Mouse (Mus musculus) c-Kit-positive CD71-positive TER-119-negative erythroid progenitor cells, embryonic 14.5 days (primary cell): ENCODE measurements at regions not wholly inside any gene's neighbourhood (a gene's known extent, or its start where the extent isn't known, plus 50 kb on each side); places are given as distances from the start of the nearest gene placed in this dataset.
A peak's percentile ranks its signal among the peaks of the same experiment; 100 is the strongest.
"Not testable (repeated sequence)": the region's sequence is repeated elsewhere in the genome, so short reads cannot be mapped to it uniquely, and the experiment has no call there.

Experiments used
- DNase-seq: peaks from one replicate; pipeline ENCODE4 v3.0.0-alpha.2; 2013; ENCODE audit warnings: low read depth

DNA sequence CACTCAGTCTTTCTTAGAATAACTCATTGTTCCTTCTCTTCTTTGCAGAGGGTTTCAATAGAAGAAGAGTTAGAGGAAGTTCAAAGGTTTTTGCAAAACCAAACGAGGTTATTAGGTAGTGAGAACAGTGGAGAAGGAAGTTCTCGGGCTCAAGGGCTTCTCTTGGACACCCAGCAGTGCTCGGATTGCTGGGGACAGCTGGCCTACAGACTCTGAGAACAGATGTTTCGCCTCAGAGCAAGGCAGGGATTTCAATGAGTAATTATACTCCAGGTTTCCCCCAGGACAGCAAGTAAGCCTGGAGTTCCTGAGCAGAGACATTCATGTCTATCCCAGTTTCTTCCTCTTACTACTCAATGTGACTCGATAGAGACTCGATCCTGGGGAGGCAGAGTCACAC lies 94.4 kb downstream of the Cd24a start:
- DNase-seq = no peak

DNA sequence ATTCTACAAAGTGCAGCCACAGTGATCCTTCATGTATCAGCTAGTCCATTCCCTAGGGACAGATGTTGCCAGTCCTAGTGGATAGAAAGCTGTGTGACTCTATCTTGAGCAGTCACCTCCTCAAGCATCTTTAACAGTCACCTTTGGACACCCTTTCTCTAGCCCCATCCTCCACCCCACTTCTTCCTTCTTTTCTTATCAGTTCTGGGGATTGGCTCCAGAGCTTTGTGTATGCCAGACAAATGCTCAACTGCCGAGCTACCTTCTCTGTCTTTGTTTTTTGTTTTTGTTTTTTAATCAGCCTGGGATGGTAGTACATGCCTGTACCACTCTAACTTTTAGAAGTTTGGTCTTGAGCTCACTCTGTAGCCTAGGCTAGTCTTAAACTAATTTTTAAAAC lies 96.7 kb downstream of the Cd24a start:
- no peak for DNase-seq

DNA sequence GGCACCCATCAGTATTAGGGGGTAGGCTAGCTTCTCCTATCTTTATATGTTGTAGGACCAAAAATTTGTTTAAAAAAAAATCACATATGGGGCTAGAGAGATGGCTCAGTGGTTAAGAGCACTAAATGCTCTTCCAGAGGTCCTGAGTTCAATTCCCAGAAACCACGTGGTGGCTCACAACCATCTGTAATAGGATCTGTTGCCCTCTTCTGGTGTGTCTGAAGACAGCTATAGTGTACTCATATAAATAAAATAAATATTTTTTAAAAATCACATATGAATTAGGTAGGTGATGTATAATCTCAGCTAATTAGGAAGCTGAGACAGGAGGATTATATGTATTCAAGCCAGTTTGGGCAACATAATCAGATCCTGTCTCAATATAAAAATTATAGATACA lies 97.4 kb downstream of the Cd24a start:
- DNase-seq = not testable (repeated sequence)

DNA sequence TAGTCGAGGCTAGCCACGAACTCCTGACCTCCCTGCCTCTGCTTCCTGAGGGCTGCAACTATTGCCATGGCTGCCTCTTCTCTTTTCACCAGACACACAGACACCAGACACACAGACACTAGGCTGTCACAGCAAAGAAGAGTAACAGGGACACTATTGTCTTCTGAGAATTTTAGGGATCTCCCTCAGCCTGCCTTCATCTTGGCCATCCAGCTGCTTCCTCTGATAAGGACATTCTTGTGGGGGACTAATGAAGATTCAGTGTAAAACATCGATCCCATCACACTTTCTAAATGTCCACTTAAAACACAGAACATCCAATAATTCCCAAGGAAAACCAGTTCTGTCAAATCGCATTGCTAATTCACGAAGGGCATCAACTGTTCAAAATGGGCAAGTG lies 98.2 kb downstream of the Cd24a start:
- DNase-seq = no peak

DNA sequence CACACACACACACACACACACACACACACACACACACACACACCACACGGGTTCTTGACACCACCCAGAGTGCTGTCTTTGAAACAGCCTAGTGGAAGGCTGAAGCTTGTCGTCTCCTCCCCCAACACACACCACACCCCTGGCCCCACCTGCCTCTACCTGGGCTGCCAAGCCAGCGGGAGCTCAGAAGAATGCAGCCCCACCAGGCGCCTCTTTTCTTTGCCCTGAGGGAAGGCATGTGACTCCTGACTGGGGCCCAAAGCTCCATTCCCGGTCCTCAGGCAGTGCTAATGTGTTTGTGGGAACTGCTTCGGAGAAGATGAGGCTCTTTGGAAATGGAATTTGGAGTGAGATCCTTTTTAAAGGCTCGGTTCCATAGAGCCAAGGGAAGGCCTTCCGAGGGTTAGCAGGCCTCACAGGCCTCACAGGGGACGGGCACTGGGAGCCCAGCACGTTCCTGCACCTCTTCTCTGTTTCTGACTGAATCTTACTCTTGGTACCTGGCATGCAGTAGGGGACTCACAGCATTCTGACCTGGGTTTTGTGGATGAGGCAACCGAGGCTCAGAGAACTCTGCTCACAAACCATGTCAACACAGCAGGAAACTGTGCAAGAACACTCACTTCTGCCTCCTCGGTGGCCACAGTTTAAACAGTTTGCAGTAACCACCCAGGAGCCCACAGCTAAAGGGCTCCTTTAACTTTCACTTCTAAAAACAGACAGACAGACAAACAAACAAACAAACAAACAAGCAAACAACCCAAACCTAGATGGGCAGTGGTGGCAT lies 106.4 kb downstream of the Cd24a start:
- no peak for DNase-seq

DNA sequence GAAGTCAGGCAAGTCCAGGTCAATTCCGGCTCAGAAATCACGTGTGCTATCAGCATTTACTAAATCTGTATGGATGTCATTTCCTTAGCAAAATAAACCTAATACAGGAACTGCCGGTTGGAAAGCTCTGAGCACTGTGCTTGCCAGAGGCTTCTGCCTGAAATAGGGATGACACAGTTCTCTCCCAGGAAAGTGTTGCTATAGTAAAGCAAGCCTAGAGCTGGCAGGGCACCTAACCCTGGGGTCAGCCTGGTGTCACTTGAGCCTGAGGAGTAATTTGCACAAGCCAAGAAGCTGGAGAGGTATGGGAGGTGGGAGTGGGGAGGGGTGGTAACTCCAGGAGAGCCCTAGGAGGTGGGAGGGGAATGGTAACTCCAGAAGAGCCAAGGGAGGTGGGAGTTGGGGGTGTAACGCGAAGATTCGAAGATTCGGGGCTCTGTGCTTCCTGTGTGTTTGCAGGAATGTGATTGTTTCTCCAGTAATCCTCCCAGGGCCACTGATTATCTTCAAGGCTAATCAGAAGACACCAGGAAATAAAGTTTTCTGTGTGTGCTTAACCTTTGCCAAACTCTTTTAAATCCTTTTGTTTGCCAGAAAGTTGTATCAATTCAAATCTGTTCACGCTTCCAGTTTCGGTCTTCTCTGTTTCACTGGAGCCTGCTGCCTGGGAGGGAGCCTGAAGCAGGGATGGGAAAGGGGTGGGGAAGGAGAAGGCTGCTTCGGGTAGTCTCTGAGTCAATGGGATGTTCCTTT lies 111.3 kb downstream of the Cd24a start:
- DNase-seq = no peak

DNA sequence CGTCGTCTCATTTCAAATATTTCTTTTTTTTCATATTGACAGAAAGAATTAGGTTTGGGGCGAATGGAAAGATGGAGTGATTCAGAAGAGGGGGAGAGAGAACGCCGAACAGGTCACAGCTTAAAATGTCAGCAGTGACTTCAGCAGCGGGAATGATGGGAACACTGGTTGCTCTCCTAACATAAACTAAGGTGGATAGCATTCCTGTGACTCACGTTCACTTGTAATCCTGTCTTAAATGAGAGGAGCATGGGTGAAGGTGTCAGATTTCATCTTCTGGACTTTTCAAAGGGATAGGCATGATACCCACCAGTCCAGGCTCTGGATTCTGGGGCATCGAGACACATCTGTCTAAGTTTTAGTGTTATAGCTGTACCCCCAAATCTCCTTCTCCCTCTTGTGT lies 111.8 kb downstream of the Cd24a start:
- DNase-seq = no peak

DNA sequence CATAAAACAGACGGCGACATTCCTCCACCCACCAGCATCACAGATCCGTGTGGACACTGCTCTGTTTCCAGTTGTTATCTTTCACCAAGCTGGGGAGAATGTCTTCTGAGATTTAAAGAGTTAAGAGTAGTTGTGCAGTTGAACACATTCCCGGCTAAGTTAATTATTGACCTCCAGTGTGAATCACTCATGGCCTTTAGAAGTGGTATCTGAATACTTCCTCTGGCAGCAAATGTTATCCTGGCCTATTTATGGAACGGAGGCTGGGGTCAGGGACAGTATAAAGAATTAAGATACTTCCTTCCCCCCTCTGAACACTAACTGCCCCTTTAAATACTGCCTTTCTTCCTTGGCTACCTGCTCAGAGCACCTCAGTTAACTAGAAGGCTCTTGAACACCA lies 115.9 kb downstream of the Cd24a start:
- no peak for DNase-seq

DNA sequence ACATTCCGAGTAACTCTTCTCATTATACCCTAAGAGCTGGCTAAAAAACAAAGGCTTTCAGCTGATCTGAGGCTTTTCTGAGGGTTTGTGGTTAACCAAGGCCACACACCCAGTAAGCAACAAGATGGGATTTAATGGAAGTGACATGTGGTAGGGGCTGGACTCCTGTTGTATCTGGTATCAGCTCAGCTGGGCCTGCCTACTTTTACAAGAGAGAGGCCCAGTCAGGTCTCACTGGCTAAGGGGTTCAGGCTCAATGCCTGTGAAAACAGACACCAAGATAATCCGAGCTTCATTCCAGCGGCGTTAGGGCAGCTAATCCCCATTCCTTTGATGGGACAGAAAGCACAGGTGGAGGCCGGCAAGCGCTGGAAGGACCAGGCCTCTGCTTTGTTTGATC lies 116.4 kb downstream of the Cd24a start:
- no peak for DNase-seq

DNA sequence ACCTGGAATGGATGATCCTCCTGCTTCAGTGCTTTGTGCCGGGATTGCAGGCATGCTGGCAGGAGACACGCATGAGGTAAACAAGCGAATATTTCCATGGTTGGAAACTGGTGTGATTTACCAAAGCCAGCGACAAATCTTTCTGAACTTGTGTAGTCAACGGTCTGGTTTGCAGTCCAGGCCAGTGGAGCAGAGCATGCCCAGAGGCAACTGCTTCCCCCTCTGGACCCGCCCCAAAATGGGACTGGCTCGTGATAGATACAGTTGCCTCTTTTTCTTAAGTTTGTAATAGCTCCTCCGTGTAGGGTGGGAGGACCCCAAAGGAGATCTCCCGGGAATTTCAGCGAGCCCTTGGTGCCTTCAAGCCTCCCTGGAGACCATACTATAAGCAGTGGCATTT lies 117.4 kb downstream of the Cd24a start:
- no peak for DNase-seq

DNA sequence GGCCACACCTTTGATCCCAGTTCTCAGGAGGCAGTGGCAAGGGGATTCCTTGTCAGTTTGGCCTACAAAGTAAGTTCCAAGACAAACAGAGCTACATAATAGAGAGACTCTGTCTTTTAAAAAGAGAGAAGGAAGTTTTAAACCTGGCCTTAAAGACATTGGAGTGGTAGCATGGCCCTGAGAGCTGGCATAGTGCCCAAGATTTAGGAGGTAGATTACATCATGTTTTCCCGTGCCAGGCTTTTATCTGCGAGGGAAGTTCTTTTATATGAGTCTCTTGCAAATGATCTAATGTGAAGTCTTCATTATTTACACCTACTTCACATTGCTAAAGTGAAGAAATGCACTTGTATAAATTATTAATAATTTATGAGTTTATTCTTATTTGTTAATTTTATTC lies 119.8 kb downstream of the Cd24a start:
- no peak for DNase-seq

DNA sequence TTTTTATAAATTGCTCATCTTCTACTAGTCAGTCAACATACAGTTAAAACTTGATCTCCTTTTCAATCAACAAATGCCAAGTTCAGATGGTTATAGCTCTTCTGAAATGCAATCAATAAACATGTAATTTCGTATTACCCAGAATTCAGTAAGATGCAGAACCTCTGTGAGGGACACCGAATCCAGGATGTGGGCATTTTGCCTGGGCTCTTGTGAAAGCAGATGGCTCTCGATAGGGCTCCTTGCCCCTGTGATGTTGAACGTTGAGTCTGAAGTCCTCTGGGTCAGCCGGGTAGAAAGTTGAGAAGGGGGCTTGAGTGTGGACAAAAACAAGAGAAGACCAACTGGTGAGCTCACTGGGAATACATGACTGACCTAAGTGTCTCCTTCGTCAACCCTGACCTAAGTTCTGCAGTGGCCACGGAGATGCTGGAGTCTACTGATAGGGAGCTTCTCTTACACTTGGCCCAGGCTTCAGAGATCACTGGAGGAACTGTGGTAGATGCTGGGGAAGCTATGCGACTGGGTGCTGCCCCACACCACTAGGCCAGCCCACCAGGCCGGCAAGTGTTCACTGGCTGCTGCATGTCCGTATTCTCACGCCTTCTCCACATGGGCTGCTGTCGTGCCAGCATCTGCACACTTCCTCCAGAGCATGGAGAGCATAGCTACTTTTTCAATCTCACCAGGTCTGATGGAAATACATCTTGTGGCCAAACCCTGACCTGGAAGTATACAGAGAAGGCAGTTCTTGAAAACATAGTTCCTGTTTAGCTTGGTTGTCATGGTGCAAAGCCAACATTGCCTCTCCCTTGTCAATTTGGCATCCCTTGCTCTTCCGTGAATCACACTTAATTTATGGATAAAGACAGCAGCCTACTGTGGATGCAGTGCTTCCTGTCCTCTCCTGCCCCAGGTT lies 122.5 kb downstream of the Cd24a start:
- no peak for DNase-seq

DNA sequence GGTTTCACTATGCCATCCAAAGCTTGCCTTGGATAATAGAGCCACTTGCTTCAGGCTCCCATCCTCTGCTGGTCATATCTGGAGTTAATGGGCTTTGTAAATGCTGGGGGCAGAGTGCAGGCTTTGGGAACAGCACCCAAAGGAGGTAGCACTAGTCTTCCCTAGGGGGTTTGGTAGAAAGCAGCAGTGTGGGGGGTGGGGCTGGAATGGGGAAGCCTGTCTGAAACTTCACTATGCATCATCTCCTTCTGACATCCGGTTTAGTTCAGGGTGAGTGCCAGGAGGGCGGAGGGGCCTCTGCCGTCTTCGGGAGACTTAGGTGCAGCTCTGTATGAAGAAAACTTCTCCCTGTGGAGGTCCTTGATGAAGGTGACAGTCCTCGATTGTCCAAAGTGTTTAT lies 124.8 kb downstream of the Cd24a start:
- no peak for DNase-seq

DNA sequence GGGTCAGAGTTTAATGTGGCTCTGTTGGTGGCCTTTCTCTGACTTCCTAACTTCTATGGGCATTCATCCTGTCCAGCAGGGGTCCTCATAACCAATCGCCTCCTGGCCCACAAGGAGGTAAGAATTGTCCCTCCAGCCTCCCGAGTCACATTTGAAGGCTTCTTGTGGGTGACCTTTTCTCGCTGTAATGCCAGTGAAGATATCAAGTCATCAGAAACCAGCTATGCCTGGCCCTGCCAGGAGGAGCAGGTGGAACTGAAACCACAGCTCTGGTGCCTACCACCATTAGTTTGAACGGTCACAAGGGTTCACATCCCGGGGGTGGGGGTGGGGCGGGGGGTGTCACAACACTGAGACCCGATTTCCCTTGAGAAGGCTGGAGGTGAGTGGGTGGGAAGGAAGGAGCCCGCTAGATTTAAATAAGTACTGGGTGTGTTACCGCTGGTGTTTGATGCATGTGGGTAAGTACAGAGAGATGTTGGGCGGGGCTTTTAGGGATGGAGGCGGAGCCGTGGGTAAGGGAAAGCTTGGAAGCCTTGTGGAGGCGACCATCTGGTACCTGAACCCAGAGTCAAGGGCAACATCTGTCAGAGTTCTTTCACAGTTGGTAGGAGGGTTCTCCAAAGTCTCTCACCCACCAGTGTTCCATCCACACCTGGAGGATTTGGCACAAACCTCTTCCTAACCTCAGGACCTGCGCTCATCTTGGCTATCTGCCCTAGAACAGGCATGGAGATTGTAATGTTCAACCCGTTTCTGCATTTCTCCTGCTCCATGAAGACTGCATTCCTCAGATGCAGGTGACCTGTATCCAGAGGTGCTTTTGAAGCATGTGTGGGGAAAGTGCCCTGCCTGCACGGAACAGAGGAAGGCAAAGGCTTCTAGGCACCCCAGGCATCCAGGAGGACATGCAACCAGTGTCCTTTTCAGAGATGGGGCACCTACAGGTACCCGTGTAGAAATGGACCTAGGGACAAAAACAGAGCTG lies 128.2 kb downstream of the Cd24a start:
- DNase-seq = no peak

DNA sequence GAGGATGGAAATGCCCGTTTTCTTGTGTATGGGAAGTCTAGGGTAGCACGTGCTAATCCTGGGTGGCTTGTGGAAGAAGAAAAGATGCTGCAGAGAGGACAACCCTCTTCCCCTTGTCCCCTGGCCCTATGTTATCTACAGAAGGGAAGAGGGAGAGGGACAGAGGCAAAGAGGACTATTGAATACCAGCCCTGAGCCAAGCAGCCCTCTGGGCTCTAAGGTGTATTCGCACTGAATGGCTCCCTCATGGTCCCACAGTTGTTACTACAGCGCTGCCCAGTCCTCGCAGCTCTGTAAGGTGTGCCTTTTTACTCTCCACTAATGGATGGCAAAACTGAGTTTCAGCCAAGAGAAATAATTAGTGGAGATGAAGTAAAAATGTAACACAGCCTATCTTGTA lies 128.9 kb downstream of the Cd24a start:
- DNase-seq = no peak

DNA sequence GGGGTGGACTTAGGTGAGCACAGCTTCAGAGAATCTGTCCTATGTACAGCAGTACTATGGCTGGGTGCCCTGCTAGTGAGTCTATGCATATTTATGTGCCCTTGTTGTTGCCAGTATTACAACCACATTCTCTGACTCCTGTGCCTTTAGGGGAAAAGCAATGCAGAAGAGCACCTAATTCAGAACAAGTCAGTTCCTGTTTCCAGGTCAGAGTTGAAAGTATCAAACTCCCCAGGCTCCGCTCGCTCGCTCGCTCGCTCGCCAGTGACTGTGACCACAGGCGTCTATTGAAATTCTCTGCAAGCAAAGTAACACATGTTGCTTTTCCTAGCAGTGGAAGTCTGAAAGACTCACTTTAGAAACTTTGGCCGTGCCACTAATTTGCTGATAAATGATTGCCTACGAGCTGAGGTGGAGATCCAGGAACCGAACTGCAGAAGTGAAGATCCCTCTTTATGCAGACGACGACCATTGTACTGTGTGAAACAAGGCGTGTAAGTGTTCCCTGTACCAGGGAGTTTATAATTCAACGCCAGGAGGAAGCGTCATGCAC lies 129.8 kb downstream of the Cd24a start:
- DNase-seq = no peak

DNA sequence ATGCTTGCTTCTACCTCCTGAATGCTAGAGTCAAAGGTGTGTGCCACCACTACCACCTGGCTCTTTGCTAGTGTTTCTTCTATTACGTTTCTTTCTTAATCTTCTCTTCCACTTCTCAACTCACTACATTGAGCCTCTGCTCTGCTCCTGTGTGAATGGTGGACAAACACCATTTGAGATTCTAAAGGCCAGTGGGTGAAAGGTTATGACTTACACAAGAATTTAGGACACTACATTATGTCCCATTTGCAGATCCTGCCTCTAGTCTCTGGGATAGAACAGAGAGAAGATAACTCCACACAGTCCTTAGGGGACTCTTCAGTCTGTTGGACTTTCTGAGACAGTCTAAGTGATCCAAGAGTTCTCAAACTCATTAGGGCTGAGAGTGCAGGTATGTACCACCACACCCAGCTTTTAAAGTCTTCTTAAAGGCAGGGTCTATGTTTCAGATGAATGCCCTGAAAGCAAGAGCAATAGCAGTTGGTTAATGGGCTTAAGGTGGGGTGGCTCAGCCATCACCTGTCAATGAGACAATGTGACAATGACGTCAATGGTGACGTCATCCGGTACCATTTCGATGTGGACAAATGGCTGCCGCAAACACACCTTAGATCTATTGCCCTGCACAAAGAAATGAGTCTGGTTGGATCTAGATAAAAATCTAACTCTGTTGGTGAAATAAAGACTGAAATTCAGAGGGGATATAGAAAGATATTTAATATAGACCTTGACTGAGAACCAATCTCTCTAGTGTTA lies 131.4 kb downstream of the Cd24a start:
- DNase-seq = no peak

DNA sequence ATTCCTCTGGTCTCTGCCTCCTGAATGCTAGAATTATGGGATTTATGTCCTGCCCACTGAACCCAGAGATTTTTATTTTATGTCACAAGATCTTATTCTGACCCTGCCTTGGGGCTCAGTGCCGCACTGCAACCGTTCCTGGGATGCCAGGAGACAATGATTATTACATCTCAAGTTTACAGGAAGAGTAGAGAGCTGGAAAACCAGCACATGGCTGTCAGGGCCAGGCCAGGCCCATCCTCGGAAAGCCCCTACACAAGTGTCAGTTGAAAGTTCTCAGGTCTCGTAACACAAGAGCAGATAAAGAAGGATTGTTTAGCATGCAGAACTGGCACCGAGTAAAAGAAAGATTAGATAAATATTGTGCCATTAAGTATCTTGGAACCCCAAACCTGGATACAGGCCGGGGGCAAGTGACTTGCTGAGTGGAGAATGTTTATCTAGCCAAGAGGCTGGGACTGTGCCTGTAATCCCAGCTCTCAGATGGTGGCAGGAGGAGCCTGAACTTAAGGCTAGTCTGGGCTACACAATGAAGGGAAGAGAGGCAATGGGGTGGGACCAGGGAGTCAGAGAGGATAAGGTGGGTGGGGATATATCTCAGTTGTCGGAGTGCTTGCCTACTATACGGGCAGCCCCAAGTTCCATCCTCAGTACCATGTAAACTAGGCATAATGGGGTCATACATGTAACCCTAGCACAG lies 132.3 kb downstream of the Cd24a start:
- peak; percentile 45 for DNase-seq

DNA sequence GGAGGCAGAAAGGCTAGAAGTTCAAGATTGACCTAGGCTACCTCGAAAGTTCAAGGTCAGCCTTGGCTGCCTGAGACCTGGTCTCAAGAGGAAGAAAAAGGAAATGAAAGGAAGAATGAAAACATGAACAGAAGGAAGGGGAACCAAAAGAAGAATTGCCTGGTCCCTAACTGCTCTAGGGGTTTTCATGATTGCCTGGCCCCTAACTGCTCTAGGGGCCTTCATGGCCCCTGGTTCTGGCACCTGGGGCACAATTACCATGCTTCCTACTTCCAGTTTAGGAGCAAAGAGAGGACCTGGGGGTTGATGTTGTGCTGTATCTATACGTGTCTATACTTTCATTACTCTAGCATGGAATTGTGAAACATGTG lies 132.8 kb downstream of the Cd24a start:
- no peak for DNase-seq

DNA sequence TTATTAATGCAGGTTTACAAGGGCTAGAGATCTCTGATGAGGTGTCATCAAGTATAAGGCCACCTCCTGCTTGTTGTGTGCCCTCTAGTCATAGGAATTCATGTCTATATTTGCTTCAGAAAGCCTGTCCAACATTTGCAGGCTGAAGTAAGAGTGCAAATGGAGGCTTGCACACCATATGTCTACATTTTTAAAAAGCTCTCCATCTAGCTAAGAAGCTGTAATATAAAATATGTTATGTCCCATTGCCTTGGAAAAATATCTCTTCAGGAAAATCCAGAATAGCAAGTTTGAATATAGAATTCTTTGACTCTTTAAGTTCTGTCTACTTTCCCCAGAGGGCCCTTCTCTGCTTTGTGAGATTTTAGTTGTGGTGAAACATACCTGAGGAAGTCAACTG lies 134.6 kb downstream of the Cd24a start:
- DNase-seq = no peak
